Mouse (Mus musculus) left cerebral cortex, postnatal 36 days (tissue): Measurements from ENCODE around the gene Prickle2. TPM values are rescaled to one million over a fixed set of nuclear protein-coding genes. Genes with fewer than 3 reads are reported as not detected.

Experiments used
- DNase-seq, 2 experiments: peaks; one replicate each; pipeline ENCODE4 v3.0.0; 2021 to 2022; ENCODE audit warnings: low spot score in 2 of 2, mixed read lengths in 1 of 2
- intact Hi-C: fragments of 180-260 bp; cut with DNase I; formaldehyde crosslinking; loops from one replicate; pipeline ENCODE4 v1.15.1; 2025
- total RNA-seq, 2 experiments: library from RNA; stranded (reverse); gene quantifications; 2 replicates each; pipeline ENCODE4 v1.2.3; 2021

The Prickle2 gene
- total RNA-seq, 2 experiments from 2014 or later: 164 to 189 TPM

DNA sequence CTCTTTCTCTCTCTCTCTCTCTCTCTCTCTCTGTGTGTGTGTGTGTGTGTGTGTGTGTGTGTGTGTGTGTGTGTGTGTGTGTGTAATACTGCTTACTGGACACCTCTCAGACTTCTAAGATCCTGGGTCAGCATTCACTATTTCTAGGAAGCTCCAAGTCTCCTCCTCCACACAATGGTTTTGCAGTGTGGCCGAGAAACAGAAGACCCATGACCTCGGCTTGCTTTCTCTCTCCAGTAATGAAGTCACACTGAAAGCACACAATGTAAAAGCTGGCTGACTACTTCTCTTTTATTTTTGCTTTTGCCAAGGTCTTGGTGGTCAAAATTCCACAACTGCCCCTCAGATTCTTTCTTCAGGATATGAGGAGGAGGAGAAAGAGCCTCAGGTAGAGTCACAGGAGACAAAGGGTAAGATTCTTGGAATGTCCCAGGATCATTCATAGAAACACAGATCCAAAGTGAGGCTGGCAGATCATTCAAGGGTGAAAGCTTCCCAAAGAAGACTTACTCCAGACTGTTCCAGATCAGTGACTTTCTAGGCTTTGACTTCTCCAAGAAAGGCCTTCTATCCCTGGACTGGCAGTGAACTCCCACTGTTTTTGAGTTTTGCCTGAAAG lies 93.7 kb downstream of the Prickle2 start:
- intact Hi-C loops: no loop called here
- no peak for DNase-seq

DNA sequence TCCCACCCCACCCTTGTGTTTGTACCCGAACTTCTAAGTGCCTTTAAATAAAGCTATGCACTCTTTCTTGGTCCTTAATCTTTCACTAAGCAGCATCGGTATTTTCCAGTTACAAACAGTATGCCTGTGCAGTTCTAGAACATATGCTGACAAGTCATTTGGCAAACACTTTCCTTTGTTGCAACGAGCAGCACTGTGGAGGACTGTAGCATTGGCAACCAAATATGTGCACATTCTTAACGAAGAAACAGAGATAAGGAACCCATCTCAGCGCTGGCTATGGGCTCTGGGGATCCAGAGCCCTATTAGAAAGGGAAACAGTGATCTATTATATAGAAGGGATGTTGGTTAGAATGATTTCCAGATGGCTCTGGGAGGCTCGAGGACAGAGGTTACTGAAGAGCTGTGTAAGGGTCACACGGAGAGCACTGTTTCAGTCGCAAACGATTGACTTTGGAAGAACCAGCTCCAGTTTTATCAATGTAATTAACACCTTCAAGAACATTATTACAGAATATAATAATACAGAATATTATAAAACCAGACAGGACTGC lies 96.2 kb downstream of the Prickle2 start:
- intact Hi-C loops: loop anchor here (5.0 kb wide), 2 partner anchors 33 to 53 kb away; no protein-coding TSS in a partner anchor

DNA sequence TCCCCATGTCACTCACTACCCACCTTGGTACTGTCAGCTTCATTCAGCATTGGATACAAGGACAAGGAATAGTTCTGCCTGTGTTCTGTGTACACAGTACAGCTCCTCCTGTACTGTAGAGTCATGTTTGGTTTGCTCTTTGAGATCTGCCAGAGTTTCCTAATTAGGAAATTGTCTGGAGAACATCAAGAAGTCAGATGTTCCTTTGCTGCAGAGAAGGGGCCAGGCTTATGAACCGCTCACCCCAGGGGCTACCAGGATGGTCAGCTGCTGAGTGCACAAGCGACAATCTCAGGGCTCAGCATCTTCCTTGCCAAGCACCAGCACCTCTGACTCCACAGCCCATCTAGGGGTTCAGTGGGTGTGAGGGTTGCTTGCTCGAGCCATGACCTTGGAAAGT lies 96.9 kb downstream of the Prickle2 start:
- no peak for DNase-seq
- intact Hi-C loops: loop anchor here (5.0 kb wide), 2 partner anchors 33 to 53 kb away; no protein-coding TSS in a partner anchor

More for the DNA sequence above, 96.2 kb downstream of the Prickle2 start:
- peak in 1 of 2 experiments; percentile 45 for DNase-seq

DNA sequence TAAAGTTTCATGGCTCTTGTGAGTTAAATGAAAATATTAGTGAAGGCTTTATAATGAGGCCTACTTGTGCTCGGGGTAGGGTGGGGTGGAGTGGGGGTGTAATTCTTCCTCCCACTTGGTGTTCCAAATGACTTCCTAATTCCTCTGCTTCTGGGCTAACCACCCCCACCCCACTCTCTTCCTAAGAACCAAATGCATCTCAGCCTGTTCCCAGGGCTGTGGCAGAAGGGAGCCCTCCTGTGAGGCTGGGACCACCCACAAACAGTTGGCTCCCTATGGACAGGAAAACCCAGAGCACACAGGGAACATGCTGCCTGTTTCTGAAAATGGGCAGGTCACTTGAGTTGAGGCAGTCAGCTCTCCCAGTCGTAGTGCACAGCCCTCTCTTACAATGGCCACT lies 100.8 kb downstream of the Prickle2 start:
- intact Hi-C loops: loop anchor here (5.0 kb wide), 2 partner anchors 37 to 57 kb away; no protein-coding TSS in a partner anchor
- no peak for DNase-seq

DNA sequence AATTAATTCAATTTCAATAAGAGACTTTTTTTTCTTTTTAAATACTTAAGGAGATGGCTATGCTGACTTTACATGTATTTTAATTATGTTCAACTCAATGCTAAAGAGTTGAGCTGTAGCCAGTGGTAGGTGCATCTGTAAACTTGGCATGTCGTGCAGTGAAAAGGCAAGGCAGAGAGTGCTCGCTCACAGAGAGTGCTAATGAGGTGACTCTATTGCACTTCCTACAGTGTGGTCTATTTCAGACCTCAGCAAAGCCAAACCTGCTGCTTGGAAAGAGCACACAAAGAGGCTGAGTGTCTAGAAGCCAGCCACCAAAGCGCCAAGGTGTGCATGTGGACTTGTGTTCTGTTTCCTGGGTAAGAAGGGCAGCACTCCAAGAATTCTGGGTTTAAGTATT lies 109.6 kb downstream of the Prickle2 start:
- no peak for DNase-seq
- intact Hi-C loops: loop anchor here (10.0 kb wide), 1 partner anchor 62 kb away; no protein-coding TSS in a partner anchor

DNA sequence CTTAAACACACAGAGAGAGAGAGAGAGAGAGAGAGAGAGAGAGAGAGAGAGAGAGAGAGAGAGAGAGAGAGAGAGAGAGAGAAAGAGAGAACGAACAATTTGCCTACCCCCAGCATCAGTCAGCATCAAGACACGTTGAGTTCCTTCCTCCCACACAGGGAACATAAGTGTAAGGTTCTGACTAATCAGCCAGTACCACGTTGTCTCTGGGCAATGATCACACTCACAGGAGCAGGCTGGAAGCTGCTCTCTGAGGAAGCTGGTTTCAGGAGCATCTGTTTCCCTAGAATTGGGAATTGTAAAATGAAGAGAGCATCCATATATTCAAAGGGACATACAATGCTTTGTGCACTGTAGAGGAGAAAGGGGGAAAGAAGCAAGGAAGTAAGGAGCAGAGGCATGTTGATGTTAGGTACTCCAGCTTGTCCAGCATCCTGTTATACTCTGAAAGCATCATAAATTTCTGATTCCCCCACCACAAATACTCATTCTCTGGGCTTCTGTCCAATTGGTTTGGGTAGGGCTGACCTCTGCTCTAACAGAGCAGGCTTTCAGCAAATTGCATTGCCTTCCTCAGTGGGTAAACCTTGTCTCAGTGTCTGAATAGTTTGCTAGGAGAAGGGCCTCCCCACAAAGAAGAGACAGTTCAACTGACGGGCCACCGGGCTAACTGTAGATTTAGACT lies 116.4 kb downstream of the Prickle2 start:
- intact Hi-C loops: loop anchor here (5.0 to 10.0 kb wide), 2 partner anchors 55 to 73 kb away; no protein-coding TSS in a partner anchor
- peak in 1 of 2 experiments; percentile 37 for DNase-seq

DNA sequence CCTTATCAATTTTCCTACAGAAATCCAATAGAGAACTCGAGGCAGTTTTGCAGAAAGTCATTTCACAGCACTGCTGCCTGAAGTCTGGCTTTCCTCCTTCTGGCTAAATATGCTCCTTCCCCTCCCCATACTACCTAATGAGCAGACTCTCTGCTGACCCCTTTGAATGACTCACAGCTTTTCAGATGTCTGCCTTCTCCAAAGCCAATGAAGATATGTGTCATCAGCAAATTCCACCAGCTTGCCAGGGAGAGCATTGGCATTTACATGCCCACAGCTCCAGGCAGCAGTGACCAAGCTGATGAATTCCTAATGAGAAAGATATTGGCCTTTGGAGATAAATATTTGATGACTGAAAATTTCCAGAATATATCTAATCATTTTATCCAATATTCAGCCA lies 121.9 kb downstream of the Prickle2 start:
- intact Hi-C loops: no loop called here
- no peak for DNase-seq

DNA sequence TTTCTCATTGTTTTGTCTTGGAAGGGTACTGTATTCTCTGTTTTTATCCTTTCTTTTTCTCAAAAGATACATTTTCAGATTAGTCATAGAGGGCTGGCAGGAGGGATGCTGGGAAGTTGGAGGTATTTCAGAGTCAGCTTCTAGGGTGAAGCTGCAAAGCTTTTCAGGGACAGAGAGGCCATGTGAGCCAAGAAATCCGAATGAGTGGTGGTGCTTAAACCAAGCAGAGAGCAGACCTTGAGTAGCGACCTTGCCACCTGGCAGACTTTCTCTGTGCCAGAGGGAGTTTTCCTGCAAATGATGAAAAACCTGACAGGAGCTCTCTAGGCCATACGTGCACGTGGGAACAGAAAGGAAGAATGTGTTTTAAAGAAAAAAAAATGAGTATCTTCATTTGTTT lies 130.7 kb downstream of the Prickle2 start:
- DNase-seq: no peak
- intact Hi-C loops: no loop called here

DNA sequence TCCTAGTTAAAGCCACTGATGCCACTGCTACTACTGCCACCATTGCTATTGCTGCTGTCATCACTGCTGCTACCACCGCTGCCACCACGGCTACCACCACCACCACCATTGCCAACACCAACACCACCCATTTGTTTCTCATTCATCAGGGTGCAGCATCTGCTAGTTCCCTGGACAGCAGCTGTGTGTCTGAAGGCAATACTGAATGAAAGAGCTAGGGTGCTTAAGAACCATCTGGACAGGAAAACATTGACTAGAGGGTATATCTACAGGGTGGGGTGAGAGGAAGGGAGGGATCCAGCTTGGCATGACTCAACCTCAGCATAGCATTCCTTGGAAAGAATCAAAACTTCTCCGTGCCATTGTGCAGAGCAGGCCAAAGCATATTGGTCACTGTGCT lies 133.8 kb downstream of the Prickle2 start:
- DNase-seq: no peak
- intact Hi-C loops: no loop called here

DNA sequence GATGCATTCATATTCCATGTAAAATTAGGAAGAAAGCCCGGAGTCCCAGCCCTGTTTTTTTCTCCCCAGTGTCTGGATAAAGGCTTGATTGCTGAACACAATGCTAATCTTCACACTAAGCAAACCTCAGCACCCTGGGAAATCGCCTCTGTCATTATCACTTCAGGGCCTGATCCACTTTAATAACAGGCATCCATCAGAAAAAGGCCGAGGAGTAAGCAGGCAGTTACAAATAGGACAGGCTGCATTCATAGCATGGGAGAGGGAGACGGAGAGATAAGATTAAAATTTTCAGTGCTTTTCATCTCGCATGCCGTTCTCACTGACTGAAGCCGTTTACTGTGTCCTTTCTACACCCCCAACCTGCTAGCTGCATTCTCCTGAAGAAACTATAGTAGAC lies 135.9 kb downstream of the Prickle2 start:
- intact Hi-C loops: no loop called here

DNA sequence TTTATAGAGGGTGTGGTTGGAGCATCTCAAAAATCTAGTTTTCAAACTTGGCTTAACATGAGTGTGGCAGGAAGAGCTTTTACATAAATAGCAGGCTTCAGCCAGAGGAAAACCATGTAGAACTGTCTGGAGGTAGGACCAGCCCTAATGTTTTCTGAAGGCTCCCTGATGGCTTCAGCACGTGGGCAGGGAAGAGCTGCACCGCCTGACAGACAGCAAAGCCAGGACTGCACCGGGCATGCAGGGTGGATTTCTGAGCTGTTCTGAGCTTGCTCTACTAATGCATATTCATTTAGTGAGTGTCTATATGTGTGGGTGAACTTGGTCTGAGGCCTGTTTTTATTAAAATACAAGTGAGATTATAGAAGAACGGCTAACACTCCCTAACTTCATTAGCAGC lies 136.7 kb downstream of the Prickle2 start:
- intact Hi-C loops: no loop called here

More for the DNA sequence above, 135.9 kb downstream of the Prickle2 start:
- DNase-seq: no peak

DNA sequence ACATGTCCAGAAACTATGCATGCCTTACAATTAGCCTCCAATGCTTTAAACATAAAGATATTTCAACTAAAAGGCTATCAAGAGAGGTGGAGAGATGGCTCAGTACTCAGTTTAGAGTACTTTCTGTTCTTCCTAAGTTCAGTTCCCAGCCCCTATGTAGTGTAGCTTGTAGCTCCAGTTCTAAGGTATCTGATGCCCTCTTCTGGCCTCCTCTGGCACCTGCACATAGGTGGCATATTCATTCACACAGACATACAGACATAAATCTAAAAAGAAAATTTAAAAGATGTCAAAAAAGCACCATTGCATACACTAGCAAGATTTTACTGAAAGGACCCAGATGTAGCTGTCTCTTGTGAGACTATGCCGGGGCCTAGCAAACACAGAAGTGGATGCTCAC lies 146.7 kb downstream of the Prickle2 start:
- no peak for DNase-seq
- intact Hi-C loops: no loop called here

More for the DNA sequence above, 136.7 kb downstream of the Prickle2 start:
- DNase-seq: peak; percentile 51 to 65

DNA sequence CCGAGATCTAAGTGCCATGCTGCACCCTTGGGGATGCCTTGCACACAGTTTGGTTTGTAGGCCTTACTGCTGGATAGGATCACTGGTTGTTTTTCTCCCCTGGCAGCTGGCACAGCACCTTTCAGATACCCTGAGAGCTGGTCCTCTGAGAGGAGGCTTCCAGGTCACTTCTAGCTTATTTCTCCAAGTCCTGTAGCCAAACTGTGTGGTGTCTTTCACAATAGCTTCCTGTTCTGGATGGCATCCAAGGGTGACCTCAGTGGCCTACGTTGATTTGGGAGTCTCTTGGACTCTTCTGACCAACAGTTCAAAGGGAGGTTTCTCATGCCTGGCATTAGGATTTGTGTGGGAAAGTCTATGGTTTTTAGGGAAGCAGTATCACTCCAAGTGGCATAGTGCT lies 150.3 kb downstream of the Prickle2 start:
- intact Hi-C loops: no loop called here
- no peak for DNase-seq

DNA sequence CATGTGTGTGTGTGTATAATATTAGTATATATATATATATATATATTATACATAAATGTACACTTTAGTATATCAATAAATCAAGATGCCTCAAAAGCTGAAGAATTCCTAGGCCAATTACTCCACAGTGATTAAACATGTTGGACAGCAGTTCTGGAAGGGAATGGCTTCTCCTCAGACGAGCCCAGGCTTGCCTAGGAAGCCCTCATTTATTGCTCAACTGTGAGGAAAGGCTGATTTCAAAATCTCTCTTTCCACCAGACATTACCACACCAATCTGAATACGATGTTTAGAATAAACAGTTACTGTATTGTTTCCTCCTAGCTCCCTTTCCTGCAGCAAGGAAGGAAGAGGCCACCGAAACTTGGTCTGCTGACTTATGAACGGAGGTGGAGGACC lies 152.9 kb downstream of the Prickle2 start:
- intact Hi-C loops: no loop called here
- no peak for DNase-seq

DNA sequence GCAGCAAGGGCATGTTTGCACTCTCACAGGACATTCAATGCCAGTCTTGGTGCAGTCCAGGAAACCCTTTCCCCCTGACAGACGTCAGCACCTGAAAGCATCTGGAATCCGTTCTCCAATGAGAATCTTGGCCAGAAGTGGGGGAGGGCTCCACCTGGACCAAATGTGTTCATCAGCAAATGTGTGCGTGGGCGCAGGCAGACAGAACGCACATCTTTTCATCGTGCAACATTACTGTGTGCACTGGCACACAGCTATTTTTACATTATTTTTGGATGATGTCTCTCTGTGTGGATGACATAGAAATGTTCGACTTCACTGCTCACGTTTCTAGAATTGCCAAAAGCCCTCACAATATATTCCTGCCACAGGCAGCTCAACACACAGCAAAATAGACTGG lies 156.7 kb downstream of the Prickle2 start:
- DNase-seq: no peak
- intact Hi-C loops: no loop called here

DNA sequence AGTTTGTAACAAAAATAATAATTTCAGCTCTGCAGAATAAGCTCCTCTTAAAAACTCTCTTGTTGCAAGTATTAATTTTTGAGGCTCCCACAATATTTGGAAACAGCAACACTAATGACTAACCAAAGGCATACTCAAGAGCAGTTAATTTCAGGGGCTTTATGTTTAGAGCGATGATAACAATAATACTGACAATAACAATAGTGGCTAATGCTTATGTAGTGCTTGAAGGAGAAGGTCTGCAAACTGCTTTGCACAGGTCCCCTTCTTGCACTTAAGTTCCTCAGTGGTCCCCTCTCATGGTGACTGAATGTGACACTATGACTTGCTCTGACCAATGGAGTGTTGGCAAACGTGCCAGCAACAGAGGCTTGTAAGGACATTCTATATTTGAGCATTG lies 160.8 kb downstream of the Prickle2 start:
- intact Hi-C loops: no loop called here
- DNase-seq: no peak

DNA sequence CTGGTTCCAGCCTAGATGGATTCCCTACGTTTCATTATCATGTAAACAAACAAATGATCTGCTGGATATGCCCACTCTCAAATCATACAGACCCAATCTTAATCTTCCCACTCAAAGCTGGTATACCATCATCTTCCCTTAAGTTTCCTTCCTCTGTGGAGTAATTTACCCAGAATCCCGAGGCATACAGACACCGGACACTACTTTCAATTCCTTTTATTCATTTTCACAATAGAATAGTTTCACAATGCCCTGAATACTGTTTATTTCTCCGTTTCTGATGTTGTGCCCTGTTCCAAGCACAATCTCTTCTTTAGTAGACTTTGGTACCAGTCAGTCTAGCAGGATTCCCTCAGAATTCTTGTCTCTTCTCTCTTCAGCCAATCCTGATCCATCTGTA lies 162.1 kb downstream of the Prickle2 start:
- no peak for DNase-seq
- intact Hi-C loops: no loop called here

DNA sequence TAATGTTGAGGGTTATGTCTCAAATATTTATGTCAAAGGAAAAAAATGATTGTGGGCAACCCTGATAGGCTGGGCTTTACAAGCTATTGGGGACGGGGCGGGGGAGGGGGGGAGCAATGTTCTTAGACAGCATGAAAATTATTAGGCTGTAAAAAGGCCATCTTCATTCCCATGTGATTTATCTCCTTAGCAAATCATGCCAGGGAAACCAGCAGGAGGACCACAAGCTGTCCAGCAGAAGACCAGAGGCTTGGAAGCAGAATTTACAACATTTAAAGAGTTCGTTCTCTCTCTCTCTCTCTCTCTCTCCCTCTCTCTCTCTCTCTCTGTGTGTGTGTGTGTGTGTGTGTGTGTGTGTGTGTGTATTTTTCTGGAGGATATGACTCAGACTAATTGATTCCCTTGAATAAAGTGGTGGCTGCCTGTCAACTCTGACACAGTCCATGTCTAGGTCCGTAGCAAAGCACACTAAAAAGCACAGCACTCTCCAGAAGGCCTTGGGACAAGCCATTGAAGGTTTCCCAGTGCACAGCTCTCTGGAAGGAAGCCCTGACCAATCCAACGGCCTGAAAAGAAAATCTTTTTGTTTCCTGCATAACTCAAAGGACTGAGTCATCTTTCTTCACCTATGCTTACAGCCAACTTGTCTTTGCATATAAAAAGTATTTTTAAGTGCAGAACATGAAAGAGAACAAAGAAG lies 163.4 kb downstream of the Prickle2 start:
- DNase-seq: no peak
- intact Hi-C loops: no loop called here

DNA sequence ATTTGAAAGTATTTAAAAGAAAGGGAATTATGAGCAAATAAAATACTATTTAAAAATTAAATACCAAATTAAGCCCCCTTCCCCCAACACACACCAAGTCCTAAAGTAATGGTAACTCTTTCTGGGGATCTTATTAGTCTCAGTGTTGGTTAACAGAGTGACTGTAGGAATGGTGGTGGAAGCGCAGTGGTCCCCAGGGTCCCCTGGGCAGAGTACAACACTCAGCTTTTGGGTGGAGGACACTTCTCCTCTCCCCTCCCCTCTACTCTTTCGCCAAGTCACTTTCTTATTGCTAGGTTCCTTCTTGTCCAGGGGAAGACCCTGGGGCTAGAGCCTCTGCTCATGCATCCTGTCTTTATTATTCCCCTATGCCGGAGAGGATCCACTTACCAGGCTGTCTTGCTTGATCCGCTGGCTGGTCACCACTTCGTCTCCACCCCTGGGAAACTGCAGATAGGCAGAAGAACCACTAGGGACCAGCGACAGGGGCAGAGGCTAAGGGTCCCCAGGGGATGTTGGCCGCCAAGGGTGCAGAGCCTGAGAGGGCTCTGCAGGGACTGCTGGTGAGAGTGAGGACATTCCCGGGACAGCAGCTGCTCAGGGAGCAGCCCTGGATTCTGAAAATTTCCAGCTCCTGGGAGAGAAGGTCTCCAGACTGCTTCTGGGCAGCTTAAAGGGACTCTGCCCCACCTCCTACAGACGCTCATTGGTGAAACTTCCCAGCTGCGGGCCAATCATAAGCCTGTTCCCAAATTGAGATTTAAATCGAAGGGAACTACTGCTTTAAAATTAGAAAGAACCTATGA lies 171.5 kb downstream of the Prickle2 start:
- intact Hi-C loops: loop anchor here (5.0 to 10.0 kb wide), 3 partner anchors 60 to 193 kb away; no protein-coding TSS in a partner anchor
- peak; percentile 73 to 81 for DNase-seq
